Mouse (Mus musculus): ENCODE data around the gene Lipc.

DNA sequence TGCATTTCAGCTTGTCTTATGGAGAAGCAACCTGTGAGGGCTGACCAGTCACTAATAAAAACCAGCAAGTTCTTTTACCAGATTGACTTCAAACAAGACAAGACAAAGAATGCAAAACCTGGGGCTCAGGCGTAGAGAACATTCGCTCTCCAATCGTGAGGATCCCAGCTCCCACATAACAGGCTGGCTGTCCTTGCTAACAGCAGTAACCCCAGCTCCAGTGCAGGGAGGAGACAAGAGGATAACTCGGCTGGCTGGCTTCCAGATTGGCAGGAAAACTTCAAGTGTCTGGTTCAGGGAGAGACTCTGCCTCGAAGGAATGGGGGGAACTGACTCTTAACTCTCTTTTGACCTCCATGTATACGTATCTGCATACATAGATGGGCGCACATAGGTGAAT, 61.3 kb downstream of the Lipc start:
- TF ChIP-seq CTCF (conservative IDR thresholded peaks at IDR 0.05; ENCODE audit: low read length) (no peak), NANOG (IDR thresholded peaks at IDR 0.05; ENCODE audit: borderline replicate concordance, low read length) (no peak), POU5F1 (IDR thresholded peaks at IDR 0.05; ENCODE audit: borderline replicate concordance, low read length) (no peak)

Data from E14TG2a.4 (cell line).